In the genomic region with DNA sequence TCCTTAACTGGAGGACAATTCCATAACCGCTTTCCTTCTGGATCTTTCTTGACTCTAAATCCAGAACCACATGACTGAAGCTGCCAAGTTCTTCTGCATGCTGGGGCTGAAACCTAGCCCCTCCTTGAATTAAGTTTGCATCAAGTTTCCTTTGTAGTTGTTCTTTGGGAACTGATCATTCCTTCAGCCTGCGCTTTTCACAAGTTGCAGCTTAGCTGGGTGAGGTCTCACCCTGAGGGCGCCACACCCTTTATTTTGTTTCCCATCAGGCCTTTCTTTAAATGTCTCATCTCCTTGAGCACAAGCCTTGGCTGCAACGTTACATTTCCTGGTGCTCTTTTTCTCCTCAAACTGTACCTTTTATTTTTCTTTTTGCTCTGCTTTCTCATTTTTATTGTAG, we compare ENCODE assay signal across 20 mouse cellular contexts. TPM values are rescaled to one million over a fixed set of nuclear protein-coding genes. Genes with fewer than 3 reads are reported as not detected.
"Had no signal": no experiment of that assay in that cellular context is flagged by ENCODE, and none has a peak within 500 bp of the region (broad histone marks: within the 10 kb centered on the region; RNA-seq: fewer than 3 reads in every experiment).

No protein-coding gene starts in this region.

- H3K27me3 ChIP-seq: lung, embryonic 15.5 days; midbrain, embryonic 15.5 days; neural tube, embryonic 12.5 days; stomach, embryonic 15.5 days had no signal

- H3K9ac ChIP-seq: liver, postnatal 0 days; lung, embryonic 15.5 days; midbrain, embryonic 13.5 days; midbrain, embryonic 15.5 days; neural tube, embryonic 12.5 days; stomach, embryonic 15.5 days had no signal

- H3K9me3 ChIP-seq: lung, embryonic 15.5 days; midbrain, embryonic 13.5 days; midbrain, embryonic 15.5 days; neural tube, embryonic 12.5 days; stomach, embryonic 15.5 days had no signal

- H3K36me3 ChIP-seq: lung, embryonic 15.5 days; midbrain, embryonic 13.5 days; midbrain, embryonic 15.5 days; neural tube, embryonic 12.5 days; stomach, embryonic 15.5 days had no signal

- ATAC-seq: liver, postnatal 0 days; lung, postnatal 0 days; midbrain, embryonic 13.5 days; midbrain, embryonic 15.5 days had no signal

- DNase-seq: liver, postnatal 0 days; lung, adult 2 months; lung, postnatal 14 days; lung, postnatal 36 days; retina, postnatal 1 day; right cerebral cortex, adult 18-20 months; right cerebral cortex, postnatal 14 days; thymus, adult 2 months; thymus, postnatal 25 days had no signal

- H3K27ac ChIP-seq: lung, embryonic 15.5 days; macrophage; midbrain, embryonic 13.5 days; midbrain, embryonic 15.5 days; neural tube, embryonic 12.5 days; stomach, embryonic 15.5 days; stomach, postnatal 0 days had no signal

- H3K4me1 ChIP-seq: lung, embryonic 15.5 days; midbrain, embryonic 13.5 days; midbrain, embryonic 15.5 days; neural tube, embryonic 12.5 days; stomach, embryonic 15.5 days had no signal

- H3K4me3 ChIP-seq: lung, embryonic 15.5 days; megakaryocyte, embryonic 14.5 days; midbrain, embryonic 13.5 days; midbrain, embryonic 15.5 days; neural tube, embryonic 12.5 days; stomach, embryonic 15.5 days had no signal

- H3K4me2 ChIP-seq: lung, embryonic 15.5 days; midbrain, embryonic 11.5 days; midbrain, embryonic 13.5 days; midbrain, embryonic 15.5 days; neural tube, embryonic 12.5 days; stomach, embryonic 15.5 days had no signal

RNA-seq across cellular contexts. Expression of gene Rtn4r, which starts 24.6 kb away (rescaled TPM):
- total RNA-seq: neutrophil, adult 5-6 weeks had no signal
- polyA plus RNA-seq: macrophage had no signal
